Mouse (Mus musculus): Measurements from ENCODE around the gene Mink1.
"Not testable (repeated sequence)": the region's sequence is repeated elsewhere in the genome, so short reads cannot be mapped to it uniquely, and the experiment has no call there.

Mink1 gene

GRCm38 (mm10) chr11:70562287-70562994, at the start of gene Mink1:
TSS of gene Mink1 (plus strand) at chr11:70562881.
- peak; percentile 89 for DNase-seq (ENCODE audit: low read depth, low spot score)

GRCm38 (mm10) chr11:70513520-70513919, 49.2 kb upstream of the Mink1 start:
- DNase-seq (ENCODE audit: low read depth, low spot score) = no peak

DNA sequence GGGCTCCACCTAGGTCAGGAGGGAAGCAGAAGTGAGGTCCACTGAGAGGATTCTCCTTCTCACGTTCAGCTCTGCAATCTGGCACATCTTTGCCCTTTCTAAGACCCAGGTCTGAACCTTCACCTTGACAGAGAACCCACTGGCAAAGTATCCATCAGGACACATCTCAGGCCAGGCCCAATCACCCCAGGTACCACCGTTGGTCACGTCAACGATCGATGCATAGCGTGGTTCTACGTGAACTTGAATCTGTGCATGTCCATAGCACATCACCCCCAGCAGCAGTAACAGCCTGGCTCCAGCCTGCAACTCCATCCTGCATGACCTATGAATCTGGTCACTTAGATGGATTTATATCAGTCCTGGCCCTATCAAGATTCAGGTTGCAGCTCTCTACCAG, 48.4 kb upstream of the Mink1 start, which contains the start of gene Vmo1:
TSS of gene Vmo1 (minus strand) at position 329 of the 400 bp plus-strand sequence.
- DNase-seq (ENCODE audit: low read depth, low spot score) = no peak

- DNase-seq (ENCODE audit: low read depth, low spot score) = peak; percentile 79
Measured at GRCm38 (mm10) chr11:70516352-70516751, 46.3 kb upstream of the Mink1 start.

- no peak for DNase-seq (ENCODE audit: low read depth, low spot score)
Measured at GRCm38 (mm10) chr11:70518436-70518835, 44.2 kb upstream of the Mink1 start.

GRCm38 (mm10) chr11:70518923-70519322, 43.8 kb upstream of the Mink1 start, which contains the start of gene Gltpd2:
TSS of gene Gltpd2 (plus strand) at chr11:70519196.
- DNase-seq (ENCODE audit: low read depth, low spot score) = no peak

GRCm38 (mm10) chr11:70520178-70520769, 42.4 kb upstream of the Mink1 start:
- DNase-seq (ENCODE audit: low read depth, low spot score) = peak; percentile 43

- DNase-seq (ENCODE audit: low read depth, low spot score) = peak; percentile 92
Measured at GRCm38 (mm10) chr11:70523306-70523989, 39.2 kb upstream of the Mink1 start.

DNA sequence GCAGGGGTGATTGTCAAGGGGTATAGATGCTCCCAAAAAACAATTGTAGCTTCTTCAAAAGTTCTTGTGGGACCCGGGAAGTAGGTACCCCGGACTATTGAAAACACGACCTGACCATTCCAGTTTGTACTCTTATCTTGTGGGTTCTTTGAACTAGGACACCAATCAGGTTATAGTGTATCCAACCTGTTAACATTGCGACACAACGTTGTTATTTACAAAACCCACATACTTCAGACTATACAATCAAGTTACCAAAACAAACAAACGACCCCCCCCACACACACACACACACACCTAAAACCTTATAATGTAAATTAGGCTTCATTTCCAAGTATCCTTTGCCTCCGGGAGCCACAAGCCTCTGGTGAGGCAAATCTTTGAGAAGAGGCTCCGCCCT, 37.9 kb upstream of the Mink1 start:
- no peak for DNase-seq (ENCODE audit: low read depth, low spot score)

- peak; percentile 99 for DNase-seq (ENCODE audit: low read depth, low spot score)
Measured at GRCm38 (mm10) chr11:70525184-70525678, 37.5 kb upstream of the Mink1 start, which contains the start of gene Psmb6. TSS of gene Psmb6 (plus strand) at chr11:70525367.

DNA sequence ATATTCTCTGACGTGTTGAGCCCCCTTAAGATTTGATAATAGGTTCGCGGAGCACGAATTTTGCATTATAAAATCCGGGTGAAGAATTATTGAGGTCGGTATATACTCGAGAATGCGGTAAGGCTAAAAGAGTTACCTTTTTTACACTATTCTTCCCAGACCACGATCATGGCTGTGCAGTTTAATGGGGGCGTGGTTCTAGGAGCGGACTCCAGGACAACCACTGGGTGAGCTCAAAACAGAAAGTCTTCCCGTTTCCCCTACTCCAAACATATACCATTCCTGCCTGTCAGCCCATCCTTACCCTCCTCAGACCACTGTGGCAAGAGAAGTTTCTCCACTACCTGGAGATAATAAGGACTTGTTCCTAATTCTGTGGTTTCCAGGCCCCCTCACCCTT, 37.0 kb upstream of the Mink1 start:
- DNase-seq (ENCODE audit: low read depth, low spot score) = peak; percentile 50

- no peak for DNase-seq (ENCODE audit: low read depth, low spot score)
Measured at GRCm38 (mm10) chr11:70526211-70526610, 36.5 kb upstream of the Mink1 start.

DNA sequence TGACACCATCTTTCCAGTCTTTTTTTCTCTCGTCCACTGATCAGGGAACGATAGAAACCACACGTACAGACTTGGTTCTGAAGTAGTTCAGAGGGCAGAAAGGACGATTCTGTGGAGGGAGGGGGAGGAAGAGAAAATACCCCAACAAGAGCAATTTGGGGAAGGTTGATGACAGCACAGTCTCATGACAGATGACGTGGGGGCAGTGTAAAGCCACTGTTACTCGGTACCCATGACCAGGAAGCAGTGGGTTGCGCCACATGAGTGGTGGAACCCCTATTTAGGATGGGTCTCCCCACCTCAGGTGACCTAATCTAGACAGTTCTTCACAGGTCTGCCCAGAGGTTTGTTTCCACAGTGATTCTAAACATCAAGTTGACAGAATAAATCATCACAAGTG, 34.1 kb upstream of the Mink1 start:
- DNase-seq (ENCODE audit: low read depth, low spot score) = no peak

DNA sequence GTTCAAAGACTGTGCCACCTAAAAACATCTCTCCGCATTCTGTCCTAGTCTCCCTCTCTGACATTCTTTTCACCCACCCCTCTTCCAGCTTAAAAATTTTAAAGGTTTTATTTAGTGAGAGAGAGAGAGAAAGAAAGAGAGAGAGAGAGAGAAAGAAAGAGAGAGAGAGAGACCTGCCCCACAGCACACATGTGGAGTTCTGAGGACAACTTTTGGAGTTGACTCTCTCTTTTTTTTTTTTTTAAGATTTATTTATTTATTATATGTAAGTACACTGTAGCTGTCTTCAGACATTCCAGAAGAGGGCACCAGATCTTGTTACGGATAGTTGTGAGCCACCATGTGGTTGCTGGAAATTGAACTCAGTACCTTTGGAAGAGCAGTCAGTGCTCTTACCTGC, 31.6 kb upstream of the Mink1 start:
- DNase-seq (ENCODE audit: low read depth, low spot score) = not testable (repeated sequence)

DNA sequence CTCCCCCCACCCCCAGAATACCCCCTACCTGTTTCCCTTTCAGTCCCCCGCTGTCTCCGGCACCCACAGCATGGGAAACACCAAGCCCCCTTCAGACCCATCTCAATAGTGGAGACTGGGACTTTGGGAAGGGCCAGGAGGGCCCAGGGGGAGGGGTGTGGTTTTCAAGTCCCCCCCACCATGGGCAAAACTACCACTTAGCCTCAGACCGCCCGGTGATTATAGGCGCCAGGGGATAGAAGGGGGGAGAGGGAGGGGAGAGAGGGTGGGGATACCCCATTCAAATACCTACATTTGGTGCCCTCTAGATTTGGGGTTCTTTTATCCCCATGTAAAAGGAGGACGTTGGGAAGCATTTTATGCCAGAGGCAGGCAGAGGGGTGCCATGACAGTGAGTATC, 29.8 kb upstream of the Mink1 start, which contains the start of gene Gm40193:
TSS of gene Gm40193 (minus strand) at position 101 of the 400 bp plus-strand sequence.
- DNase-seq (ENCODE audit: low read depth, low spot score) = no peak

DNA sequence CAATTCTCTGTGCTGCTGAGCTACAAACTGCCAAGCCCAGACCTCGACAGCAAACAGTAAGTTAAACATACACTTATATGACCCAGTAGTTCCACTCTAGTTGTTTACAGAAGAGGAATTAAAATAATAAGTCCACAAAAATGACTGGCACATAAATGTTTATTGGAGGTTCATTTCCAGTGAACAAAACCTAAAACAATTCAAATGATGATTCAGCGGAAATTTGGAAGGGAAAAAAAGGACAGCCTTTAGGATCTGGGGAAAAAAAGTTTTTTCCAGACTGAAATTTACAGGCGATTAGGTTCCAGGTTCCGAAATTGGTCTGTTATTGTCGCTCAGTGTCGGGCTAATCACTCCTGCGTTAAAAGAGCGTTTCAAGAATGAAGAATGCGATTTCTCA, 23.3 kb upstream of the Mink1 start:
- DNase-seq (ENCODE audit: low read depth, low spot score) = no peak

DNA sequence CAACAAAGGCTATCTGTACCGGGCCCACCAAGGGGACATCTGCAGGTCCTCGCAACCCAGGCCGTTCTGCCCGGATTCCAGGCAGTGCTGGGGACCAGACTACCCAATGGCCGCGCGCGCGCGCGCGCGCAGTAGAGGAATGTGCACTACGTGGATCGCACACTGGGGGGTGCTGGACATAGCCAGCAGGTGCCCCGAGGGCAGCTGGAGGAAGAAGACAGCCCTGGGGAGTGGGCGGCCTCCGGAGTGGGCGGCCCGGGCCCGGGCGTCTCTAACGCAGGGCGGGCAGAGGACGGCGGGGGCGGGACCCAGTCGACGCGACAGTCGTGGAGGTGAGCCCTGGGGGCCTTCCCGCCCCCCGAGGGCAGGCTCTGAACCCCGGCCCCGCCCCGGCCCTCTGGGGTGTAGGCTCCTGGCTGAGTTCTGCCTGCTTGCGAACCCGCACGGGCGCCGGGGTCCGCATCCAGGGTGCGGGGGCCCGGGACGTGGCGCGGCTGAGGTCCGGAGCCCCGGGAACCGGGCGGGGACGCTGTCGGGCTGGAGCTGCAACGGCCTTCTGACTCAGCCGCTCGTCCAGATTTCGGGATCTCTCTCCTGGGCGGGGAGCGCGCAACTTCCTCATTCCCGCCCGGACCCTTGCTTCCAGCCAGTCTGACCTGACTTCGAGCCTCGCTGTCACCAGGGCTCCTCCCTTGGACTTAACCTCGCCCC, 22.6 kb upstream of the Mink1 start, which contains the start of gene Pld2:
TSS of gene Pld2 (plus strand) at position 188 of the 711 bp plus-strand sequence.
- peak; percentile 84 for DNase-seq (ENCODE audit: low read depth, low spot score)

DNA sequence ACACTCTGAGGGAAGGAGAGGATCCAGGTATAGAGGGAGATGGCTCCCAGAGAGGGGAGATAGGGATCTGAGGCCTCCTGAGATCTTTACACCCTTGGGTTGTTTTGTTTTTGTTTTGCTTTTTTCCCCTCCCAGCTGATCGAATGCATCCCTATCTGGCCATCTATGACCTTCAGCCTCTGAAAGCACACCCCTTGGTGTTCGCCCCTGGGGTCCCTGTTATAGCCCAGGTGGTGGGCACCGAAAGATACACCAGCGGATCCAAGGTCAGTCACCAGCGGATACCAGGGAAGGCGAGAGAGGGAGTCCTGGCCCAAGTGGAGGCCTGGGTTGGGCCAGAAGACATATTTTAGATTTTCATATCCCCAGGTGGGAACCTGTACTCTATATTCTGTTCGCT, 21.8 kb upstream of the Mink1 start:
- no peak for DNase-seq (ENCODE audit: low read depth, low spot score)

DNA sequence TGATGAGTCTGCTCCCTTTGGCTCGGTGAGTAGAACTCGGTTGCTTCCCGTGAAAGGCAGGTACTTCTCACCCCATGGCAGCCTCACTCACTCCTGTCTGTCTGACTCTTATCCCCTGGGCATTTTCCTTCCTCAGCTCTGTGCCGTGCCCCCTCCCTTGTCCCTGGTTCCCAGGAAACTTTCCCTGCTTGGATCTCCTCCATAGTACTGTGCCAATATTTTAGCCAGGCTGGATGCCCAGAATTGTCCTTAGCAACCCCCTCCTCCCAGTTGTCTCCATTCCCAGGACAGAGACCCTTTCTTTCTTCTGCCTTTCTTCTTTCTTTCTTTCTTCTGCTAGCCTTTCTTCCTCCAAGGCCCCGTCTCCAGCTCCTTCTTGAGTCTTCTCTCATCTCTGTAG, 21.3 kb upstream of the Mink1 start:
- no peak for DNase-seq (ENCODE audit: low read depth, low spot score)

DNA sequence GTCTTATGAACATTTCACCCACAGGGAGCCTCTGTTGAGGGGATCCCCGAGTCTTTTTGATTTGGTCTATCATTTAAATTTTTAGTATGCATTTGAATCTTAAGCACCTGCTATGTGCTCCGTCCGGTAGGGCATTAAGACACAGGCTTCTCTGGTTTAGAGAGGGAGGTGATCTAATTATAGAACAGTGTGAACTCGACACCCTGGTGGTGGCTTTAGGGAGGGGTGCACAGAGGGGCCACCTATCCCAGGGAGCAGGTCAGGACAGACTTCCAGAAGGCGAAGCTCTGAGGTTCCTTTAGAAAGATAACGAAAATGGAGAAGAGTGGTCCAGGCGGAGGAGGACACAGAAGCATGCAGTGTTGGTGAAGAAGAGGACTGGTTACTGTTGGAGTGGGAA, 18.2 kb upstream of the Mink1 start:
- no peak for DNase-seq (ENCODE audit: low read depth, low spot score)

DNA sequence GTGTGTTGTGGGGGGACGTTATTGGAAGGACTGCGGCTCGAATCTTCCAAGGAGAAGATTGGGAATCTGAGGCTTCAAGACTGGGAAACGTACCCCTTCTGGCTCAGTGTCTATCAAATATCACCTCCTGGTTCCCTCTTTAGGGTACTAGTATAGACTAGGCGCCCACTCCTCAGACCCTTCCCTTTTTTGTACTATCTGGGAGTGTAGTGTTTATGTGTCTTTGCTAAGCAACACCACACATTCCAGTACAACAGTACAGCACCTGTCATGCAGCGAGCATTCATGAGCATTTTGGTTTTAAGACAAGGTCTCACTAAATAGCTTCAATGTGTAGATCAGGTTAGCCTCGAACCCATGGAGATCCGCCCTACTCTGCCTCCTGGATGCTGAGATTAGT, 11.2 kb upstream of the Mink1 start:
- no peak for DNase-seq (ENCODE audit: low read depth, low spot score)

DNA sequence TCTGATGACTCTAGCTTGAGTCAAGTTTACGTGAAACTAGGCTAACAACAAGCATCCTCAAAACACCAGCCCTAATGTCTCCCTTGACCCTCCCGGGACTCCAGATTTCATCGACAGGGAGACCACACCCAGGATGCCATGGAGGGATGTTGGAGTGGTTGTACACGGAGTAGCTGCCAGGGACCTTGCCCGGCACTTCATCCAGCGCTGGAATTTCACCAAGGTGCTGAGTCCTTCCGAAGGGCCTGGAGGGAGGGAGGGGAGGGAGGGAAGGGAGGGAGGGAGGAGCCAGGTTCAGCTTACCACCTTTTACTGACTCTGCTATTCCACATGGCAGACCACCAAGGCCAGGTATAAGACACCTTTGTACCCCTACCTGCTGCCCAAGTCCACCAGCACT, 8.7 kb upstream of the Mink1 start:
- DNase-seq (ENCODE audit: low read depth, low spot score) = no peak

Measured in R1 (cell line).